Mouse (Mus musculus): Measurements from ENCODE around the gene Nmu.

Nmu gene

DNA sequence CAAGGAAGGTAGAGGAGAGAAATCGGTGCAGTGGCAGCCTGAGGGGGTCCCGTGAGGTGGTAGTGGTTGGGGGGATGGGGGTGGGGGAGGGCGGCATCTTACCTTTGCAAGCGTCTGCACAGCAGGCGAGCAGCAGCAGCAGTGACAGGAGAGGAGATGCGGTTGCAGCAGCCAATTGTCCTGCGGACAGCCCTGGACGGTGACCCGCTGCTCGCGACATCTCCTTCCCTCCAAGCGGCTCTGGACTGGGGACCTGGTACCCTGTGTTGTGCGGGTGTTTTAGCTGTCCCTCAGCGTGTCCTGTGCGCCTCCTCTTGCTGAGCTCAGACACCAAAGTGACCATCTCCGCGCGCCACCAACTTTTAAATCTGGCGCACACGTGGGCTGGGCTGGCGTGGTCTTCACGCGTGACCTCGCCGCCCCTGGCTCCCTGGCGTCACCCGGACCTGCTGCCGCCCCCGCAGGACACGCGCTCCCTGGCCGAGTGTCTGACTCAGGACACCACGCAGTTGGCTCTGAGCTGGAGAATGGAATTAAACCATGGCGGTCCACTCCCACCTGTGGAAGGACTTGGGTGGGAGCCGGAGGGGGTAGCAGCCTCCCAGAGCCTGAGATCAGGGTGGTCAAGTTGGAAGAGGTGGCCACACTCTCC is at the start of gene Nmu:
Gene Nmu (minus strand): TSS at position 336 of the 652 bp plus-strand sequence.
- peak; percentile 49 for DNase-seq (ENCODE audit: low spot score)

DNA sequence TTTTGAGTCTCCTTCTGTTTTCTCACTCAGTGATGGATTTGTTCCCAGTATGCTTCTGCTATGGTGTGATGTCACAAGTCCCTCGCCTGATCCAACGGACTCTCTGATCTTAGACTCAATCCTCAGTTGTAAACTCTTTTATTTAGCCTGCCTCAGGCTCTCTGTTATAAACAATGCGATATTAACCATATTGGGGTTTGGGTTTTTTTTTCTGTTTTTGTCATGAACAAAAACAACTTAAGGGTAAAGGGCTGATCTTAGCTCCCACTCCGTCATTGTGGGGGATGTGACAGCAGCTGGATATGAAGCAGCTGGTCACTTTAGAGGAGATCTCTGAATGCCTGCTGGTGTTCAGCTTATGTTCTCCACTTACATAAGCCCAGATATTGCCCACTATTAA is 48.1 kb upstream of the Nmu start:
- no peak for DNase-seq (ENCODE audit: low spot score)

GRCm38 (mm10) chr5:76394382-76394781 is 30.8 kb upstream of the Nmu start:
- no peak for DNase-seq (ENCODE audit: low spot score)

DNA sequence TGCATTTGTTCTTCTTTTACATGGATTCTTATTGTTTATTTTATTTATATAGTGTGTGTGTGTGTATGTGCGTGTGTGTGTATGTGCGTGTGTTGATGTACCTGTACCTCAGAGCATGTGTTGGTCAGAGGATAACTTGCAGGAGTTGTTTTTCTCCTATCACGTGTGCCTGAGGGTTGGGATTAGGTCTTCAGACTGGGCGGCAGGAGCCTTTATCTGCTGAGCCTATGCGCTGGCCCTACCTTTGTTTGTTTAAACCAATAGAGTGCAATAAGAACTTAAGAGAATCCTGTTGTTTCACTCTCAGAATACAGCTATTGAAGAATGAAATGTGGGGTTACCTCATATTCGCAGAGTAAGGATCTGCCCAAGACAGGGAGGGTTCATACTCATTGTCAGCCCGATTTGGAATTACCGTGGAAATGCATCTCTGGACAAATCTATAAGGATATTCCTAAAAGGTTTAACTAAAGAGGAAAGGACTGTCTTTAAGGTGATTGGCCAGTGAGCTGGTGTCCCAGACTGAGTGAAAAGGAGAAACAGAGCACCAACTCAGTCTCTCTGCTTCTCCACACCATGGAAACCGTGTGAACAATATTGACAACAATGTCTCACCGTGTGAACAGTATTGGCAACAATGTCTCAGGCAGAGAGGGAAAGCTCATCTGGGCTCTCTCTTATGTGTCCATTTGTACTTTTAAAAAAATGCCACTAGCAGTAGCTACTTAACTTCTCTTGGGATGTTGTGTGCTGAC is 25.6 kb upstream of the Nmu start:
- no peak for DNase-seq (ENCODE audit: low spot score)

- DNase-seq (ENCODE audit: low spot score): no peak
Measured at GRCm38 (mm10) chr5:76388474-76388873, 24.9 kb upstream of the Nmu start.

- DNase-seq (ENCODE audit: low spot score): no peak
Measured at GRCm38 (mm10) chr5:76383673-76384072, 20.1 kb upstream of the Nmu start.

GRCm38 (mm10) chr5:76381836-76382235 is 18.2 kb upstream of the Nmu start:
- no peak for DNase-seq (ENCODE audit: low spot score)

DNA sequence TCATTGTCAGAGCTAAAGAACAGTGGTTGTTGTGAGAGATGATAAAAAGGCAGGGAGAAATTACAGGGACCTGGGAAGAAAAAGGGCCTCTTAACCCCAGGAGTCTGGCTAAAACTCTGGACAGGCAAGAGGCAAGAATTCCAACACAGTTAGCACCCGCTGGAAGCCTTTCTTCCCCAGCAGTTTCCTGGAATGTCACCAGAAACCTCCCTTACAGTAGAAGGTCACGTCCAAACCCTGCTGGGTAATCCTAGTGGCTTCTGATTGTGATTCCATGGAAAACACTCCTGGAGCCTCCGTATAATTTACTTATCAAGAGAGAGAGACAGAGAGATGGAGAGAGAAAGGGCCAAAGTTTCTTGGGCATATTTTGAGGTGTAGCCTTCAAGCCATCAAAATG is 15.6 kb upstream of the Nmu start:
- DNase-seq (ENCODE audit: low spot score): no peak

GRCm38 (mm10) chr5:76369215-76369840 is 5.7 kb upstream of the Nmu start:
- no peak for DNase-seq (ENCODE audit: low spot score)

DNA sequence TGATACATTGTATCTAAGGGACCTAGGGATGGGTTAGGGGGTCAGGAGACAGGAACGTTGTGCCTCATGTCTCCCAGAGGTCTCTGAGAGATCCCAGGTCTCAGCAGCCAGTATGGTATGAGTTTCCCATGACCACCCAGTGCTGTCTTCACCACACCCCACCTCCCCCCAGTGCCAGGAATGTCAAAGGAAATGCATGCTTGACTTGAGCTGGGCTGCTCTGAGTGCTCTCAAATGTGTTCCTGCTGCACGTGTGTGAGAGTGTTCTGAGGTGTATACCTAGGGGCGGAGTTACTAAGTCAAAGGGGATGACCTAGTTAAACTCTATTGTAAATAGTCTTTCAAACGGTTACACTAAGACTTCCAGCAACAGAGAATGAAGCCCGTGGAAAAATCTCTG is 1.8 kb upstream of the Nmu start:
- no peak for DNase-seq (ENCODE audit: low spot score)

DNA sequence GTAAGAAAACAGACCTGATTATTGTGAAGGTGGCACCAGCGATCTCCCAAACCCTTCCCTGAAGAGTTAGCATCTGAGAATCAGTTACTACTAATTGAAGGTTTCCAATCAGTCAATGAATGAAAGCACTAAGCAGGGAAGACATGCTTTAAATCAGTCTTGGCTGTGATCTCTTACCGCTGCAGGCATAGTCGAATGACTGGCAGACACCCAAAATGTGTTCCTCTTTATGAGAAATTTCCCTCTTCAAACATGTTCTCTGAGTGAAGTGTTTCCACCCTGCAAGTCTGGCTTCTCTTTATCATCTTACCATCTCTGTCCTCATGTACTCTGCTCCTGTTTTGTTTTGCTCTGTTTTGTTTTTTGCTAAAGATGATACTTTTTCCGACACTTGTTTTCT is 2.8 kb downstream of the Nmu start:
- no peak for DNase-seq (ENCODE audit: low spot score)

DNA sequence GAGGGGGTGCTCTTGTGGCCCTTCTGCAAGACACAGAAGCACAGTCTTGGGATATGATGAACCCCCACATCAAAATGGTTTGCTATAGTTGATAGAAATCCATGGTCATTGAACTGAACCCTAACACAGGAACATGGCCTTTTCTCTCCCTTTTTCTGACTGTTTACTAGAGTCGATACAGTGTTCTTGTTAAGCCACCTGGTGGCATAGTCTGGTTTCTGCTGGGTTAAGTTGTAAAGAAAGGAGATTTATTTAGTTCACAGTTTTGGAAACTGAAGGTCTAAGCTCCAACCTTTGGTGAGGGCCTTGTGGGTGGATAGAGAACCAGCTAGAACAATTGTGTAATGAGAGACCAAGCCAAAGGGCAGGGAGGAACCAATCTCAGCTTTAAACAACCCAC is 3.5 kb downstream of the Nmu start:
- DNase-seq (ENCODE audit: low spot score): no peak

GRCm38 (mm10) chr5:76351953-76352611 is 11.5 kb downstream of the Nmu start:
- no peak for DNase-seq (ENCODE audit: low spot score)

- no peak for DNase-seq (ENCODE audit: low spot score)
Measured at GRCm38 (mm10) chr5:76351537-76351936, 12.1 kb downstream of the Nmu start.

GRCm38 (mm10) chr5:76346137-76346536 is 17.5 kb downstream of the Nmu start:
- no peak for DNase-seq (ENCODE audit: low spot score)

GRCm38 (mm10) chr5:76340931-76341330 is 22.7 kb downstream of the Nmu start:
- DNase-seq (ENCODE audit: low spot score): no peak

DNA sequence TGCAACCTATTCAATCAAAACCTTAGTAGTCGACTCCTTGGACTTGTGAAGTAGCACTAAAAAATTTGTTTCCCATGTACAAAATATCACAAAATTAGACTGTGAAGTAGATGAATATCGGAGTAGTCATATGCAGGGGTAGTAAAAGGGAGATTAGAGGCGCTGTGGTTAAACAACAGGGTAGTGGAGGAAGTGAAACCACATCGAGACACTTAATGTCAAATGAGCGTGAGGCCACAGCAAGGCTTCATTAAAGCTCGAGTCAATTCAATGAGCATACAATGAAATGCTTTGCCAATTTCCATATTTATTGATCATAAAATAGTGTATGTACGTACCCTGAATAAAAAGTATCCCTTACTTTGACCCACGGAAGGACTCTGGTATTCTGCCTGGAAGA is 26.5 kb downstream of the Nmu start:
- DNase-seq (ENCODE audit: low spot score): no peak

- DNase-seq (ENCODE audit: low spot score): no peak
Measured at GRCm38 (mm10) chr5:76333833-76334232, 29.8 kb downstream of the Nmu start.

DNA sequence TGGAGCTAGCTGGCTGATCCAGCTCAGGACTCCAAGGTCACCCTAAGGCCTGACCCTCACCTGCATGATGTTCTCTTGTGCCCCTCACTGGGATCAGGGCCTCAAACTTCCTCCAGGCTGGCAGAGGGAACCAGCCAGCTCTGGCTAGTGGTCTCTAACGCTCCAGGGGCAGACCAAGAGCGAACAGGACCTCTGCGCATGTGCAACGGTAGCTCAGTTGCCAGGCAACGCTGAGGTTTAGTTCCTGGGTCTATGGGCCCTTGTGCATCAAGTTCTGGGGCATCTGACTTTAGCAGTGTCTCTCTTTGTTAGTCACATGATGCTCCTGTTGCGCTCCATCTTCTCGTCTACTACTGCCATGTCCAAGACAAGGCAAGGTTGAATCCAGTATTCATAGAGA is 32.6 kb downstream of the Nmu start, which contains the start of gene Pdcl2:
Gene Pdcl2 (minus strand): TSS at position 204 of the 400 bp plus-strand sequence.
- no peak for DNase-seq (ENCODE audit: low spot score)

DNA sequence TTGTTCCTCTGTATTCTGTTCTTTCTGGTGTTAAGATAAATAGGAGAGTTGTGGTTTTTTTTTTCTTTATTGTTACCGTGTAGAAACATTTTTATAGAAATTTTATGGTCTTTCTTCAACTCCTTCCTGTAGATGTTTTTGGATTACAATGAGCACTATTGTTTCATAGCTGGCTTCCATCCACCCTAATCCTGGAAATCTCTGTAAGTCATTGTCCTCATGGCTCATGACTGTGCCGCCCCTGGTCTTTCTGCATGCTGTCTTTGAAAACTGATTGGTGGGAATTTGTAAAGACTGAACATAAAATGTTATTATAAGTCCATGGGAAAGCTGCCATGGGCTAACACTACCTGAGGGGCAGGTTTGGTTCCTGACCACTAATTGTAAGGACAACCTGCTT is 36.3 kb downstream of the Nmu start:
- DNase-seq (ENCODE audit: low spot score): no peak

DNA sequence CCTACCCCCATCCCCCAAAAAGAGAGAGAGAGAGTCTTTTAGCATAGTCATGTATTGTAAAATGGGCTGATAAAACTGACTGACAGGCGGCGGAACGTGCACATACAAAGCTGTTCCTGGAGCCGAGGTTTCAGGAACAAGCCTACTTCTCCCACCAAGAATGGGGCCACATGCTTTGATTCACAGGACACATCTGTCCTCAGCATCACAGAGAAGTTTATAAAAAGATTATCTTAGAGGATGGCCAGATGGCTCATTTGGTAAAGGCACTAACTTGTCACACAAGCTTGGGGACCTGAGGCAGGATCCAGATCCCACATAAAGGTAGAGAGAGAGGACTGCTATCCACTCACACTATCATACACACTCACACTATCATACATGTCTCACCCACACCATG is 38.5 kb downstream of the Nmu start:
- DNase-seq (ENCODE audit: low spot score): no peak

GRCm38 (mm10) chr5:76321249-76322196 is 42.1 kb downstream of the Nmu start:
- no peak for DNase-seq (ENCODE audit: low spot score)
